ENCODE assay signal across 13 mouse cellular contexts in the genomic region with DNA sequence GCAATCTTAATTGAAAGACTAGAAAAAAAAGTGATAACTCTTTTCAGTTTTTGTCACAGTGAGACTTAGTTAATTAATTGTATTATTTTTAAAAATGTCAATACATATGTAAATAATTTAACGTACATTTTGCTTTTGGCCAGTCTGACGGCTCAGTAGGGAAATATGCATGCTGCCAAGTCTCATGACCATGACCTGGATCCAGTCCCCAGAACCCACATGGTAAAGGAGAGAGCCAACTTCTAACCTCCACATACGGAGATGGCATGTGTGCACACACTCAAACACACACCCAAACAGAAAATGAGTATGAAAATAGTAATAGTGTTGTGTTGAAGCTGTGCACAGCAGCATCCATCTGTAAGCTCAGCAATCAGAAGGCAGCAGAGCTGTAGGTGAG.
"Had no signal": no experiment of that assay in that cellular context is flagged by ENCODE, and none has a peak within 500 bp of the region (broad histone marks: within the 10 kb centered on the region; RNA-seq: fewer than 3 reads in every experiment).

No protein-coding gene starts in this region.

- ATAC-seq: midbrain, embryonic 16.5 days had no signal

- DNase-seq: lung, adult 18-20 months; lung, postnatal 10 days; lung, postnatal 4 days; midbrain, embryonic 14.5 days; retina, postnatal 1 day; right cerebral cortex, adult 18-20 months; right cerebral cortex, postnatal 25 days; right cerebral cortex, postnatal 4 days; spleen, adult 18-20 months; thymus, adult 18-20 months; thymus, postnatal 14 days; thymus, postnatal 36 days had no signal
